Mouse (Mus musculus) midbrain, embryonic 12.5 days (tissue): ENCODE results near the gene Tmem150c. TPM values are rescaled to one million over a fixed set of nuclear protein-coding genes. Genes with fewer than 3 reads are reported as not detected.

ENCODE experiments used
- ATAC-seq: fragments of 200-750 bp; cut with Nextera tagmentation; 2 replicates; pipeline ENCODE4 v1.8.0; 2017; ENCODE audit warnings: low read depth, moderate TSS enrichment, moderate library complexity; ENCODE audit not compliant: low FRiP score
- H3K27ac ChIP-seq: fragments of 300-500 bp; sonication (generic); replicated peaks from 2 replicates; pipeline ENCODE4 v1.5.1; 2016; ENCODE audit warnings: mild to moderate bottlenecking
- H3K27me3 ChIP-seq: fragments of 300-500 bp; sonication (generic); 2 replicates; pipeline ENCODE4 v1.6.1; 2016; ENCODE audit warnings: mild to moderate bottlenecking
- H3K36me3 ChIP-seq: fragments of 300-500 bp; sonication (generic); 2 replicates; pipeline ENCODE4 v1.6.1; 2016
- H3K4me1 ChIP-seq: fragments of 300-500 bp; sonication (generic); 2 replicates; pipeline ENCODE4 v1.6.1; 2016
- H3K4me2 ChIP-seq: fragments of 300-500 bp; sonication (generic); replicated peaks from 2 replicates; pipeline ENCODE4 v1.6.1; 2016; ENCODE audit warnings: mild to moderate bottlenecking, moderate library complexity
- H3K4me3 ChIP-seq: fragments of 300-500 bp; sonication (generic); 2 replicates; pipeline ENCODE4 v1.5.1; 2016; ENCODE audit warnings: mild to moderate bottlenecking
- H3K9ac ChIP-seq: fragments of 300-500 bp; sonication (generic); replicated peaks from 2 replicates; pipeline ENCODE4 v1.6.1; 2016; ENCODE audit warnings: mild to moderate bottlenecking, moderate library complexity
- H3K9me3 ChIP-seq: fragments of 300-500 bp; sonication (generic); 2 replicates; pipeline ENCODE4 v1.6.1; 2016; ENCODE audit warnings: mild to moderate bottlenecking
- WGBS: fragments of 180-500 bp; shearing (Covaris S2); methylation state at CpG from one replicate; pipeline ENCODE4 v1.1.7; 2016; 5-methylcytosine and 5-hydroxymethylcytosine counted together
- polyA plus RNA-seq: library from polyadenylated mRNA; unstranded; fragments of >200 nt; fragmentation: Nextera tagmentation; extraction: Ambion mirVana; gene quantifications from 2 replicates; pipeline ENCODE4 v1.2.1, GENCODE M21; 2016

The Tmem150c gene
- polyA plus RNA-seq, 1 experiment from 2014 or later = 6.7 TPM

GRCm38 (mm10) chr5:100059326-100059725 is 100.3 kb downstream of the Tmem150c start:
- Histone ChIP-seq H3K4me2 (no peak overlapping the region), H3K4me1 (peaks cover 21% of the 10 kb centered on the region), H3K27me3 (no peaks in the 10 kb centered on the region), H3K9ac (no peak overlapping the region), H3K4me3 (no peak overlapping the region), H3K9me3 (no peaks in the 10 kb centered on the region), H3K36me3 (peaks cover 52% of the 10 kb centered on the region), H3K27ac (0 out of 2 replicates have a peak overlapping the region, but pooled peaks have one; percentile 26)
- 76% methylated on average over 6 of the region's 6 CpGs for WGBS
- no peak for ATAC-seq

- H3K27ac ChIP-seq = 0 out of 2 replicates have a peak overlapping the region, but pooled peaks have one; percentile 26
- no peaks in the 10 kb centered on the region for H3K9me3 ChIP-seq
- H3K4me3 ChIP-seq = no peak overlapping the region
- H3K4me2 ChIP-seq = no peak overlapping the region
- 72% methylated on average over 6 of the region's 6 CpGs for WGBS
- no peak overlapping the region for H3K9ac ChIP-seq
- H3K36me3 ChIP-seq = peaks cover 46% of the 10 kb centered on the region
- H3K4me1 ChIP-seq = peaks cover 25% of the 10 kb centered on the region
- no peaks in the 10 kb centered on the region for H3K27me3 ChIP-seq
- no peak for ATAC-seq
These were observed 100.9 kb downstream of the Tmem150c start for GRCm38 (mm10) chr5:100058729-100059128.

GRCm38 (mm10) chr5:100057461-100058209 is 102.0 kb downstream of the Tmem150c start:
- ATAC-seq = no peak

GRCm38 (mm10) chr5:100055866-100056369 is 103.7 kb downstream of the Tmem150c start:
- Histone ChIP-seq H3K9me3 (no peaks in the 10 kb centered on the region), H3K4me3 (no peak overlapping the region), H3K4me2 (no peak overlapping the region), H3K27ac (no peak overlapping the region), H3K4me1 (peaks cover 25% of the 10 kb centered on the region), H3K36me3 (peaks cover 24% of the 10 kb centered on the region), H3K27me3 (no peaks in the 10 kb centered on the region), H3K9ac (no peak overlapping the region)
- 94% methylated on average over 5 of the region's 5 CpGs for WGBS
- ATAC-seq = no peak

More at GRCm38 (mm10) chr5:100057461-100058209, 102.0 kb downstream of the Tmem150c start:
- peaks cover 25% of the 10 kb centered on the region for H3K4me1 ChIP-seq
- H3K27me3 ChIP-seq = no peaks in the 10 kb centered on the region
- H3K27ac ChIP-seq = no peak overlapping the region
- H3K4me2 ChIP-seq = no peak overlapping the region
- H3K9ac ChIP-seq = no peak overlapping the region
- no peaks in the 10 kb centered on the region for H3K9me3 ChIP-seq
- no peak overlapping the region for H3K4me3 ChIP-seq
- WGBS = 93% methylated on average over 12 of the region's 15 CpGs
- peaks cover 37% of the 10 kb centered on the region for H3K36me3 ChIP-seq

- H3K27ac ChIP-seq = no peak overlapping the region
- H3K9me3 ChIP-seq = no peaks in the 10 kb centered on the region
- ATAC-seq = no peak
- 83% methylated on average over 11 of the region's 11 CpGs for WGBS
- H3K27me3 ChIP-seq = no peaks in the 10 kb centered on the region
- peaks cover 15% of the 10 kb centered on the region for H3K36me3 ChIP-seq
- H3K4me3 ChIP-seq = no peak overlapping the region
- no peak overlapping the region for H3K9ac ChIP-seq
- H3K4me2 ChIP-seq = no peak overlapping the region
- peaks cover 25% of the 10 kb centered on the region for H3K4me1 ChIP-seq
These were observed 104.6 kb downstream of the Tmem150c start for GRCm38 (mm10) chr5:100054807-100055547.

- Histone ChIP-seq H3K4me3 (no peak overlapping the region), H3K4me2 (no peak overlapping the region), H3K9ac (no peak overlapping the region), H3K27ac (no peak overlapping the region), H3K27me3 (no peaks in the 10 kb centered on the region), H3K4me1 (peaks cover 21% of the 10 kb centered on the region), H3K9me3 (no peaks in the 10 kb centered on the region), H3K36me3 (peaks cover 5% of the 10 kb centered on the region; the same call in 1 of the 2 replicates)
- no peak for ATAC-seq
- 92% methylated on average over 7 of the region's 7 CpGs for WGBS
These were observed 106.9 kb downstream of the Tmem150c start for GRCm38 (mm10) chr5:100052728-100053127.

- ATAC-seq = no peak
- 93% methylated on average over 3 of the region's 3 CpGs for whole genome bisulfite sequencing
- Histone ChIP-seq H3K36me3 (peaks cover 5% of the 10 kb centered on the region; the same call in 1 of the 2 replicates), H3K9ac (no peak overlapping the region), H3K27ac (no peak overlapping the region), H3K4me3 (no peak overlapping the region), H3K4me2 (no peak overlapping the region), H3K4me1 (peaks cover 37% of the 10 kb centered on the region), H3K27me3 (no peaks in the 10 kb centered on the region), H3K9me3 (no peaks in the 10 kb centered on the region)
These were observed 109.7 kb downstream of the Tmem150c start for GRCm38 (mm10) chr5:100049904-100050303.

- Histone ChIP-seq H3K4me1 (peaks cover 31% of the 10 kb centered on the region), H3K9me3 (no peaks in the 10 kb centered on the region), H3K4me2 (no peak overlapping the region), H3K36me3 (peaks cover 7% of the 10 kb centered on the region; the same call in 1 of the 2 replicates), H3K27ac (no peak overlapping the region), H3K9ac (peak overlapping the region; percentile 17; the same call in 1 of the 2 replicates), H3K4me3 (no peak overlapping the region), H3K27me3 (no peaks in the 10 kb centered on the region)
- ATAC-seq = peak; percentile 41; the same call in 1 of the 2 replicates
- WGBS = 37% methylated on average over 7 of the region's 7 CpGs
These were observed 111.7 kb downstream of the Tmem150c start for GRCm38 (mm10) chr5:100047871-100048270.

GRCm38 (mm10) chr5:100047143-100047640 is 112.4 kb downstream of the Tmem150c start:
- Histone ChIP-seq H3K4me3 (no peak overlapping the region), H3K9me3 (no peaks in the 10 kb centered on the region), H3K4me2 (no peak overlapping the region), H3K4me1 (peaks cover 31% of the 10 kb centered on the region), H3K27ac (no peak overlapping the region), H3K9ac (no peak overlapping the region), H3K36me3 (peaks cover 7% of the 10 kb centered on the region; the same call in 1 of the 2 replicates), H3K27me3 (no peaks in the 10 kb centered on the region)
- WGBS = 47% methylated on average over 8 of the region's 8 CpGs
- ATAC-seq = 0 out of 2 replicates have a peak, but pooled peaks have one; percentile 3

GRCm38 (mm10) chr5:100046096-100046495 is 113.5 kb downstream of the Tmem150c start:
- ATAC-seq = no peak
- Histone ChIP-seq H3K4me2 (no peak overlapping the region), H3K4me3 (no peak overlapping the region), H3K36me3 (0 out of 2 replicates have a peak, but pooled peaks cover 4% of the 10 kb centered on the region), H3K9me3 (no peaks in the 10 kb centered on the region), H3K27ac (no peak overlapping the region), H3K27me3 (no peaks in the 10 kb centered on the region), H3K4me1 (peaks cover 34% of the 10 kb centered on the region), H3K9ac (no peak overlapping the region)
- WGBS = 79% methylated on average over 3 of the region's 3 CpGs

- H3K4me1 ChIP-seq = peaks cover 40% of the 10 kb centered on the region
These were observed 115.0 kb downstream of the Tmem150c start for GRCm38 (mm10) chr5:100044621-100045020.

More at GRCm38 (mm10) chr5:100044621-100045020, 115.0 kb downstream of the Tmem150c start:
- ATAC-seq = no peak
- no peak overlapping the region for H3K4me2 ChIP-seq
- H3K27me3 ChIP-seq = no peaks in the 10 kb centered on the region
- no peak overlapping the region for H3K27ac ChIP-seq
- no peak overlapping the region for H3K9ac ChIP-seq
- H3K9me3 ChIP-seq = no peaks in the 10 kb centered on the region
- H3K4me3 ChIP-seq = no peak overlapping the region
- whole genome bisulfite sequencing = 83% methylated on average over 5 of the region's 5 CpGs
- H3K36me3 ChIP-seq = 0 out of 2 replicates have a peak, but pooled peaks cover 4% of the 10 kb centered on the region
